In genomic region chr6:146933123-146933522, GRCm38 (mm10) we compare ENCODE assay signal across 10 mouse cellular contexts. TPM values are rescaled to one million over a fixed set of nuclear protein-coding genes. Genes with fewer than 3 reads are reported as not detected.
DNase-seq lines count a peak whose midpoint lies in the region; ATAC-seq lines count a peak whose summit lies in the region.
"Had no signal": no experiment of that assay in that cellular context is flagged by ENCODE, and none has a peak within 500 bp of the region (broad histone marks: within the 10 kb centered on the region; RNA-seq: fewer than 3 reads in every experiment).

No protein-coding gene starts in this region.

- H3K27ac ChIP-seq in heart, embryonic 11.5 days (ENCODE audit: low read depth, low read length), result peak overlapping the region; percentile 59; the same call in 1 of the 2 replicates
- no peak overlapping the region for H3K27ac ChIP-seq in forebrain, embryonic 11.5 days (ENCODE audit: low read depth, low read length)
- H3K27ac ChIP-seq: embryonic facial prominence, embryonic 13.5 days had no signal

- WGBS in heart, embryonic 11.5 days (ENCODE audit: insufficient replicate concordance), result 51% methylated on average over 6 of the region's 6 CpGs
- 74% methylated on average over 6 of the region's 6 CpGs for WGBS in forebrain, embryonic 11.5 days

- no peaks in the 10 kb centered on the region for H3K9me3 ChIP-seq in heart, embryonic 11.5 days (replicated peaks; ENCODE audit: control insufficient read depth, low read length)
- H3K9me3 ChIP-seq in forebrain, embryonic 11.5 days (ENCODE audit: control insufficient read depth, low read length), result no peaks in the 10 kb centered on the region
- H3K9me3 ChIP-seq: embryonic facial prominence, embryonic 13.5 days had no signal

- H3K4me1 ChIP-seq in heart, embryonic 11.5 days (ENCODE audit: control insufficient read depth, insufficient read depth, low read length), result peaks cover 11% of the 10 kb centered on the region
- H3K4me1 ChIP-seq in forebrain, embryonic 11.5 days (replicated peaks; ENCODE audit: control insufficient read depth, insufficient read depth, low read length), result no peaks in the 10 kb centered on the region

- H3K27me3 ChIP-seq in heart, embryonic 11.5 days (ENCODE audit: control insufficient read depth, insufficient read depth, low read length), result no peaks in the 10 kb centered on the region
- H3K27me3 ChIP-seq in forebrain, embryonic 11.5 days (ENCODE audit: control insufficient read depth, insufficient read depth, low read length), result no peaks in the 10 kb centered on the region
- H3K27me3 ChIP-seq: embryonic facial prominence, embryonic 13.5 days had no signal

- 0 out of 2 replicates have a peak, but pooled peaks have one; percentile 35 for ATAC-seq in heart, embryonic 11.5 days (replicated peaks; ENCODE audit: insufficient number of reproducible peaks, low FRiP score, low TSS enrichment)
- ATAC-seq in forebrain, embryonic 11.5 days (replicated peaks; ENCODE audit: low FRiP score), result no peak
- ATAC-seq: hindbrain, embryonic 16.5 days had no signal

- no peak overlapping the region for H3K4me2 ChIP-seq in heart, embryonic 11.5 days
- no peak overlapping the region for H3K4me2 ChIP-seq in forebrain, embryonic 11.5 days (ENCODE audit: low read depth, low read length, severe bottlenecking)
- H3K4me2 ChIP-seq: embryonic facial prominence, embryonic 13.5 days had no signal

- no peak overlapping the region for H3K4me3 ChIP-seq in heart, embryonic 11.5 days (ENCODE audit: low read depth, low read length)
- H3K4me3 ChIP-seq in forebrain, embryonic 11.5 days (ENCODE audit: low read depth, low read length), result no peak overlapping the region
- H3K4me3 ChIP-seq: embryonic facial prominence, embryonic 13.5 days had no signal

- DNase-seq in 3134 (ENCODE audit: extremely low read depth, insufficient read length, low spot score), result peak; percentile 21
- DNase-seq in 416B (ENCODE audit: low read depth), result peak; percentile 27
- DNase-seq in kidney, postnatal 25 days, result peak; percentile 55 to 72
- DNase-seq in layer of hippocampus, adult 11-12 months (ENCODE audit: low spot score), result no peak
- DNase-seq in forebrain, embryonic 11.5 days (ENCODE audit: low spot score), result no peak
- no peak for DNase-seq in left cerebral cortex, adult 18-20 months (ENCODE audit: low spot score in 2 of 2)

- no peaks in the 10 kb centered on the region for H3K36me3 ChIP-seq in heart, embryonic 11.5 days (ENCODE audit: control insufficient read depth, insufficient read depth, low read length)
- no peaks in the 10 kb centered on the region for H3K36me3 ChIP-seq in forebrain, embryonic 11.5 days (ENCODE audit: control insufficient read depth, insufficient read depth, low read length)
- H3K36me3 ChIP-seq: embryonic facial prominence, embryonic 13.5 days had no signal

- H3K9ac ChIP-seq in heart, embryonic 11.5 days (ENCODE audit: low read depth, low read length), result no peak overlapping the region
- H3K9ac ChIP-seq in forebrain, embryonic 11.5 days (ENCODE audit: low read length), result no peak overlapping the region
- H3K9ac ChIP-seq: embryonic facial prominence, embryonic 13.5 days had no signal

RNA-seq across cellular contexts. Expression of gene 1700034J05Rik, which starts 21.1 kb away (rescaled TPM):
- 0.21 and 0.42 TPM in 2 replicates for polyA plus RNA-seq in heart, embryonic 11.5 days (2014; fragmentation: Nextera tagmentation; extraction: Ambion mirVana)
- 0.08 and 0.09 TPM in 2 replicates for polyA plus RNA-seq in forebrain, embryonic 11.5 days (2014; fragmentation: Nextera tagmentation; extraction: Ambion mirVana)
- not detected for total RNA-seq in left cerebral cortex, adult 18-20 months (2021)
- polyA plus RNA-seq: small intestine, adult 2 months had no signal

RNA-seq across cellular contexts. Expression of gene Ppfibp1, which starts 44.8 kb away (rescaled TPM):
- polyA plus RNA-seq in heart, embryonic 11.5 days (2014; fragmentation: Nextera tagmentation; extraction: Ambion mirVana), result 78.0 and 86.2 TPM in 2 replicates
- polyA plus RNA-seq in forebrain, embryonic 11.5 days (2014; fragmentation: Nextera tagmentation; extraction: Ambion mirVana), result 35.9 and 38.4 TPM in 2 replicates
- 10 to 100 TPM; 54.5 to 60.4 TPM for total RNA-seq in left cerebral cortex, adult 18-20 months (2021)

Comparison
In these comparisons a context has a peak if more than half of its experiments do, and no peak if none do; other contexts are left out.
1. DNase-seq: peak in 3134 (single experiment), 416B (single experiment) and kidney, postnatal 25 days (2 of 2); none in layer of hippocampus, adult 11-12 months (single experiment), forebrain, embryonic 11.5 days (single experiment) and left cerebral cortex, adult 18-20 months (0 of 2).